Mouse (Mus musculus) E14TG2a.4 (cell line): ENCODE measurements around the gene Mob3a.

Experiments used
- CTCF ChIP-seq: conservative IDR thresholded peaks from 2 replicates; pipeline ENCODE4 v1.5.1; 2014; ENCODE audit warnings: low read length
- NANOG ChIP-seq: IDR thresholded peaks from 2 replicates; pipeline ENCODE4 v1.6.1; 2014; ENCODE audit warnings: borderline replicate concordance, low read length, mixed read lengths
- POU5F1 ChIP-seq: IDR thresholded peaks from 2 replicates; pipeline ENCODE4 v1.6.1; 2014; ENCODE audit warnings: low read length, borderline replicate concordance

DNA sequence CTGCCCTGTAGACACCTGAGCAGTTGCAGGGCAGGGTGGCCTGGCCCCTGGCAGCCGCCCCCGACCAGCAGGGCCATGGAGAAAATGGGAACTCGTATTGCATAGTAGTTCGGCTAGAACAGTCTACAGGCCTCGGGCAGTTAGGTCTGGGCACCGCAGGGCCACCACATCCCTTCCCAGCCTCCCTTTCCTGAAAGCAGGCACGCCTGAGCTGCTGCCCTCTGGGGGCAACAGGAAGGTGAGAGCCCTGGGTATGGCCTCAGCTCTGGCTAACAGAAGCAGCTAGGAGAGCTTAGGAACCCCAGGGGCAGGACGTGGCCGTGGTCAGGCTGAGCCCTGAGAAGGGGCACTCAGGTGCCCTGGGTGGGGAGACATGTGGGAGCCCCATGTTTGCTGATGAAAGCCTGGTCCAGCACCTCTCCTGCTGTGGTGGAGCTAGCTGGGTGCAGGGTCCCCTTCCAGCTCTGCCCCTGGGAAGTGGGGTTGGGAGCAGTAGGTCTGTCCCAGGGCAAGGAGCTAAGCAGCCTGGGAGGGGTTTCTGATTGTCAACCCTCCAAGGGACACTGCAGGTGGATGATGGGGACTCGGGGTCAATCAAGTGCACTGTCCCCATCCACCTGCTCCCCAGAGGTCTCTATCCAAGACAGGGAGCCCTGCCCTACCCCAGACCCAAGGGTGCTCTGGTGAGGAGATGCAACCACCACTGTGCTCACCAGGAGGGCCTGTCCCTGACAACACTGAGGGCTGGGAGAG lies 35.6 kb downstream of the Mob3a start:
- TF ChIP-seq CTCF (no peak), POU5F1 (no peak), NANOG (no peak)
